Mouse (Mus musculus) intestine, postnatal 0 days (tissue): Measurements from ENCODE around the gene Phf5a. TPM values are rescaled to one million over a fixed set of nuclear protein-coding genes. Genes with fewer than 3 reads are reported as not detected.

Experiments used
- ATAC-seq: fragments of 200-750 bp; cut with Nextera tagmentation; 2 replicates; pipeline ENCODE4 v1.8.0; 2017; ENCODE audit warnings: mild to moderate bottlenecking, moderate TSS enrichment, moderate library complexity
- H3K27ac ChIP-seq: fragments of 300-500 bp; sonication (generic); 2 replicates; pipeline ENCODE4 v1.5.1; 2014; ENCODE audit warnings: mild to moderate bottlenecking, low read depth, low read length, moderate library complexity
- H3K27me3 ChIP-seq: fragments of 300-500 bp; sonication (generic); replicated peaks from 2 replicates; pipeline ENCODE4 v1.6.1; 2014; ENCODE audit warnings: low read length, mixed read lengths; ENCODE audit not compliant: control insufficient read depth, insufficient read depth
- H3K36me3 ChIP-seq: fragments of 300-500 bp; sonication (generic); 2 replicates; pipeline ENCODE4 v1.6.1; 2014; ENCODE audit warnings: mild to moderate bottlenecking, moderate library complexity; ENCODE audit not compliant: control insufficient read depth, insufficient read depth
- H3K4me1 ChIP-seq: fragments of 300-500 bp; sonication (generic); replicated peaks from 2 replicates; pipeline ENCODE4 v1.6.1; 2014; ENCODE audit warnings: antibody characterized with exemption, low read length, mixed read lengths; ENCODE audit not compliant: control insufficient read depth, insufficient read depth
- H3K4me2 ChIP-seq: fragments of 300-500 bp; sonication (generic); replicated peaks from 2 replicates; pipeline ENCODE4 v1.6.1; 2014; ENCODE audit warnings: low read depth, mild to moderate bottlenecking, moderate library complexity
- H3K4me3 ChIP-seq: fragments of 300-500 bp; sonication (generic); 2 replicates; pipeline ENCODE4 v1.5.1; 2014; ENCODE audit warnings: low read depth, low read length
- H3K9ac ChIP-seq: fragments of 300-500 bp; sonication (generic); 2 replicates; pipeline ENCODE4 v1.6.1; 2014; ENCODE audit warnings: mild to moderate bottlenecking, low read depth, low read length
- H3K9me3 ChIP-seq: fragments of 300-500 bp; sonication (generic); 2 replicates; pipeline ENCODE4 v1.6.1; 2016; ENCODE audit warnings: mixed run types; ENCODE audit not compliant: control insufficient read depth
- CTCF ChIP-seq: sonication (generic); IDR thresholded peaks from 2 replicates; pipeline ENCODE4 v1.5.1; 2016; ENCODE audit warnings: low read depth, mild to moderate bottlenecking, control low read depth, antibody characterized with exemption, moderate library complexity
- WGBS: fragments of 180-500 bp; shearing (Covaris S2); extraction: QIAGEN DNeasy Blood & Tissue Kit; methylation state at CpG from one replicate; pipeline ENCODE4 v1.1.7; 2014; 5-methylcytosine and 5-hydroxymethylcytosine counted together
- polyA plus RNA-seq: library from polyadenylated mRNA; unstranded; fragments of >200 nt; fragmentation: Nextera tagmentation; extraction: Ambion mirVana; gene quantifications from 2 replicates; pipeline ENCODE4 v1.2.1, GENCODE M21; 2015

Phf5a gene
- polyA plus RNA-seq, 1 experiment from 2014 or later, result 79.2 TPM

DNA sequence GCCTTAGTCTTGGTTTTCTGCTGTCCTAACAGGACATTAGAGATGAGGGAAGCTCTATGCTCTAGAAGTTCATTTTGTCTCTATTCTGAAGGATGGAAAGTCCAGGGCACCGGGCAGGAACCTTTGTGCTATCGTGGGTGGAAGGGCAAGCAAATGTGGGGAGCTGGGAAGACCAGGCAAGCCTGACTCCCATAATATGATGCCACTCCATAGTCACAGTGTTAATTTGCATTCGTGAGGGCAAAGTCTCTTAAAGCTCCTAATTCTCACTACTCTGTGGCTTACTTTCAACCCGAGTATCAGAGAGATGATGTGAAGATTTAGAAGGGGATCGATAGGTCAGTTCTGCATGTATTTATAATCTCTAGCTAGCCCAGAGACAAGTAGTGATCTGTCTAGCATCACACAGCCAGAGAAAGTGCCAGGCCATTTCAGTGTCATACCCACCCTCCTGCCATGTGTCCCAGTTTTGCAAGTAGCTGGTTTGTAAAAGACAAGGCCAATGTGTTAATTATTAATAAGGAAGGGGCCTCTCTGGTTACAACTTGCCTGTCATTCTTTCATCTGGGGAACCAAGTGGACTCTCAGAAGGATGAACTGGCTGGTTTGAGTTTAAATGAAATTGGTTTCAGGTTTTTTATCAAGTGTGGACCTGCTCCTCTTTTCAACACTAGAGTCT is 26.0 kb upstream of the Phf5a start:
- no peak overlapping the region for H3K9ac ChIP-seq
- H3K9me3 ChIP-seq, result no peaks in the 10 kb centered on the region
- 47% methylated on average over 5 of the region's 5 CpGs for WGBS
- H3K27me3 ChIP-seq, result no peaks in the 10 kb centered on the region
- H3K36me3 ChIP-seq, result peaks cover 55% of the 10 kb centered on the region
- peak overlapping the region; percentile 32 for H3K4me2 ChIP-seq
- no peak overlapping the region for H3K4me3 ChIP-seq
- ATAC-seq, result peak; percentile 55
- peak overlapping the region; percentile 10; the same call in 1 of the 2 replicates for H3K27ac ChIP-seq
- no peaks in the 10 kb centered on the region; the same call in 1 of the 2 replicates for H3K4me1 ChIP-seq
- TF ChIP-seq CTCF, result no peak

DNA sequence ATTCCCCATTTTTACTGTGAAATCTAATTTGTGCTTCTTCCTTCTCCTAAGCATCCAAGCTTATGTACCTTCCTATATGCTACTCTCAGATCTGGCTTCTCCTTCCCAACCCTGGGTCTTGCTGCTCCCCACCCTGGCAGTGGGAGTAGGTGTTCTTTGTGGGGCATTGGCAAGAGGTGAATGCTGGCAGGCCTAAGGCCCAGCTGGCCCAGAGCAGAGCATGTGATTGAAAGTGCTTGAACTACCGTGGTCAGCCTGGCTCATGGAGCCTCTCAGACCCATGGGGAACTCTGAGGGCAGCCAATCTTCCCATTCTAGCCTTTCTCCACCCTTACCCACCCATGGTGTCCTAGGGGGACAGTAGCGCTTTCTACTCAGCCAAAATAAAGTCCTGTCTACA is 24.7 kb upstream of the Phf5a start:
- ATAC-seq, result no peak
- 0 out of 2 replicates have a peak overlapping the region, but pooled peaks have one; percentile 7 for H3K27ac ChIP-seq
- H3K36me3 ChIP-seq, result peaks cover 47% of the 10 kb centered on the region
- H3K27me3 ChIP-seq, result no peaks in the 10 kb centered on the region
- H3K4me2 ChIP-seq, result no peak overlapping the region
- H3K9ac ChIP-seq, result no peak overlapping the region
- H3K9me3 ChIP-seq, result no peaks in the 10 kb centered on the region
- no peak overlapping the region for H3K4me3 ChIP-seq
- WGBS, result 68% methylated on average over 2 of the region's 2 CpGs
- TF ChIP-seq CTCF, result no peak
- H3K4me1 ChIP-seq, result no peaks in the 10 kb centered on the region; the same call in 1 of the 2 replicates

DNA sequence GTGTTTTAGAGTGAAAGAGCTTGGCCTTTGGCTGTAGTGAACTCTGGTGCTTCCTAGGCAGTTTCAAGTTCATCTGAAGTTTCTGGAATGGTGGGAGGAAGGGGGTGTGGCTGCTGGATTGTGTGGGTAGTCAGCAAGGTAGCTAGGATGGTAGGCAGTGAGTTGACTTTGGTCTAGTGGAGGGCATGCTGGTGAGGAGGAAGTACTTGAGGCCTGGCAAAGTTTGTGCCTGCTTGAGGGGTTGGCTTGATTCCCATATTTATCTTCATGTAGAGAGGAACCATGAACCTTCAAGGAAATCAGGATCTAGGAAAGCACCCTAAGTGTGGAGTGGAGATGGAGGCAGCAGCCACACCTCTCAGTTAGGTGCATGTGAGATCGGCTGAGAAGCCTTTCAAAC is 22.3 kb upstream of the Phf5a start:
- Histone ChIP-seq H3K36me3 (peaks cover 55% of the 10 kb centered on the region), H3K4me3 (no peak overlapping the region), H3K9me3 (no peaks in the 10 kb centered on the region), H3K27me3 (no peaks in the 10 kb centered on the region), H3K4me1 (no peaks in the 10 kb centered on the region; the same call in 1 of the 2 replicates), H3K27ac (peak overlapping the region; percentile 68), H3K9ac (no peak overlapping the region), H3K4me2 (no peak overlapping the region)
- TF ChIP-seq CTCF, result no peak
- WGBS, result 45% methylated on average over 1 of the region's 1 CpGs
- ATAC-seq, result peak; percentile 62

DNA sequence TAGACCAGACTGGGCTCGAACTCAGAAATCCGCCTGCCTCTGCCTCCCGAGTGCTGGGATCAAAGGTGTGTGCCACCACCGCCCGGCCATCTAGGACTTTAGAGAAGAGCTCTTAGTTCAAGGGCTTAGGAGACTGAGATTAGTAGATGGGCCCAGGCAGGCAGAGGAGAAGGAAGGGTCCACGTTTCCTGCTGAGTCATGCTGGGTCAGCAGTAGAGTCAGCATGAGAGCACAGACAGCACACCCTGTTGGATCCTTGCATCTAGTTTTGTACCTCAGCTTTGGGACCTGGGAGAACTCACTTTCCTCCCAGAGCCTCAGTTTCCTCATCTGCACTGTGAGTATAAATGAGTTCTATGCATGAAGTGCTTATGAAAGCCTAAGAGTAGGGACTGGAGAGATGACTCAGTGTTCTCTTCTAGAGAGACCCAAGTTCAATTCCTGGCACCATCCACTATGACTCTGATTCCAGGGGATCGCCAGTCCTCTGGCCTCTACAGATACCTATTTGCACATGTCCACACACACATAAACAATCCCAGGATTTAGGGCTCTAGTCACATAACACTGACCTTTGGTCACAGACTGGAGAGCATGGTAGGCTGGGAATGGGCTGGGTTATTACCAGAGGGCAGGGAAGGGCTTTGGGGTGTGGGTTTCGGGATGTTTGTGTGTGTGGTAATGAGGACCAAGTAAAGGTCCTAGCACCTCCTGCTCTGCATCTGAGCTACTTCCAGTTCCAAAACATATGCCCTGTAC is 20.3 kb upstream of the Phf5a start:
- peak; percentile 34; the same call in 1 of the 2 replicates for ATAC-seq
- no peak overlapping the region for H3K27ac ChIP-seq
- H3K9ac ChIP-seq, result no peak overlapping the region
- H3K9me3 ChIP-seq, result no peaks in the 10 kb centered on the region
- peaks cover 59% of the 10 kb centered on the region for H3K36me3 ChIP-seq
- H3K4me3 ChIP-seq, result no peak overlapping the region
- H3K4me2 ChIP-seq, result no peak overlapping the region
- no peaks in the 10 kb centered on the region; the same call in 1 of the 2 replicates for H3K4me1 ChIP-seq
- WGBS, result 73% methylated on average over 8 of the region's 8 CpGs
- no peaks in the 10 kb centered on the region for H3K27me3 ChIP-seq
- TF ChIP-seq CTCF, result no peak

DNA sequence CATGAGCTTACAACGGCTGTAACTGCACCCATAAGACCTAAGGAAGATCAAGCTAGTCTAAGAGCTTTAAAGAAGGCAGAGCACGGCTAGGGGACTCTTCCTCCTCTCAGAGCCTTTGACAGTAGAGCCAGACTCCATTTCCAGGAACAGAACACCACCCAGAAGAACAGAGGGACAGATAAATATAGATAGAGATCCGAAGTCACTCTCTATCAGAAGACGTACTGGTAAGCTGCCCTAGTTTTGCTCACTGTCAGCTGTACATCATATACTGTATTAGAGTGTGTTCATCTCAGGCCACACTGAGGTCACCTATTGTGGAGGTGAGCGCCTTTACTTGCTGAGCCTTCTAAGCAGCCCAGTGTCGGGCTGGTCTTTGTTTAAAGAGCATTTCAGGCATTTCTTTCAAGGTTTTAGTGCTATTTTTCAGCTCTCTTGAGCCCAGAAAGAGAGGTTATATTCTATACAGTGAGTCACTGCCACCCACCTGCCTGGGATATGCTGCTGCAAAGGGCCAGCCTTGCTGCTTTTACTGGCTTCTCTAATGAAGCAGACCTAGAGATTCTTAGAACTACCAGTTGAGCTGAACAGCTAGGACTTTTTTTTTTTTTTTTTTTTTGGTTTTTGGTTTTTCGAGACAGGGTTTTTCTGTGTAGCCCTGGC is 19.6 kb upstream of the Phf5a start:
- Histone ChIP-seq H3K4me3 (no peak overlapping the region), H3K9ac (no peak overlapping the region), H3K27me3 (no peaks in the 10 kb centered on the region), H3K4me1 (no peaks in the 10 kb centered on the region), H3K4me2 (no peak overlapping the region), H3K36me3 (peaks cover 53% of the 10 kb centered on the region), H3K27ac (no peak overlapping the region), H3K9me3 (no peaks in the 10 kb centered on the region)
- ATAC-seq, result no peak
- WGBS, result 86% methylated on average over 7 of the region's 7 CpGs
- TF ChIP-seq CTCF, result no peak

DNA sequence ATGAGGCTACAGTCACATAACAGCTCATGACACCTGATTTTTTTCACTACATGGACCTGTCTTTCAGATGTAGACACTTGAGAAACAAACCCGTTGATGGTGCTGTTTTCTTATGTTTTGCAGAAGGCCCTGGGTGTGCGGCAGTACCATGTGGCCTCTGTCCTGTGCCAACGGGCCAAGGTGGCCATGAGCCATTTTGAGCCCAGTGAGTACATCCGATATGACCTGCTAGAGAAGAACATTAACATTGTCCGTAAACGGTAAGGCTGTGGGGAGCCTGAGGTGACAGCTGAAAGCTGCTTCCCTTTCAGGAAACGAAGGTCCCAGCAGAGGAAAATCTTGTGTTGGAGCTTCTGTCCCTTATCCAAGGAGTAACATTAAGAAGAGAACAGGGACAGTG is 17.5 kb upstream of the Phf5a start:
- no peak for ATAC-seq
- WGBS, result 94% methylated on average over 7 of the region's 7 CpGs
- Histone ChIP-seq H3K4me2 (no peak overlapping the region), H3K4me3 (no peak overlapping the region), H3K27ac (no peak overlapping the region), H3K9me3 (no peaks in the 10 kb centered on the region), H3K9ac (no peak overlapping the region), H3K4me1 (no peaks in the 10 kb centered on the region), H3K36me3 (peaks cover 39% of the 10 kb centered on the region), H3K27me3 (no peaks in the 10 kb centered on the region)
- TF ChIP-seq CTCF, result no peak
